Mouse (Mus musculus) MEL (cell line): ENCODE data around the gene Fkbp2. TPM values are rescaled to one million over a fixed set of nuclear protein-coding genes. Genes with fewer than 3 reads are reported as not detected.

Source experiments
- DNase-seq: peaks from one replicate; pipeline ENCODE4 v3.0.0; 2011; ENCODE audit warnings: low read depth, low spot score
- H3K27ac ChIP-seq: 2 replicates; pipeline ENCODE4 v1.5.1; 2012; ENCODE audit warnings: low read depth, mild to moderate bottlenecking, control low read depth, low read length, moderate library complexity; ENCODE audit not compliant: control insufficient read depth
- H3K27me3 ChIP-seq, 2 experiments: fragments of 150-350 bp in 1 of 2; sonication (generic) in 1 of 2; 2 replicates each; pipeline ENCODE4 v1.6.1; 2012; ENCODE audit warnings: low read length in 2 of 2, mild to moderate bottlenecking in 2 of 2, improper control_type of control experiment in 1 of 2, moderate library complexity in 1 of 2; ENCODE audit not compliant: insufficient read depth in 2 of 2, control insufficient read depth in 1 of 2
- H3K36me3 ChIP-seq, 2 experiments: 2 replicates each; pipeline ENCODE4 v1.6.1; 2012 to 2014; ENCODE audit warnings: low read length in 2 of 2, improper control_type of control experiment in 1 of 2, inconsistent platforms in 1 of 2, mild to moderate bottlenecking in 1 of 2; ENCODE audit not compliant: insufficient read depth in 2 of 2, control insufficient read depth in 1 of 2
- H3K4me1 ChIP-seq, 2 experiments: fragments of 150-350 bp in 1 of 2; sonication (generic) in 1 of 2; 2 replicates each; pipeline ENCODE4 v1.6.1; 2012; ENCODE audit warnings: low read length in 2 of 2, improper control_type of control experiment in 1 of 2, mild to moderate bottlenecking in 1 of 2; ENCODE audit not compliant: insufficient read depth in 2 of 2, control insufficient read depth in 1 of 2
- H3K4me3 ChIP-seq, 2 experiments: fragments of 150-350 bp in 1 of 2; sonication (generic) in 1 of 2; 2 replicates each; pipeline ENCODE4 v1.5.1; 2012; ENCODE audit warnings: low read depth in 2 of 2, low read length in 2 of 2, mild to moderate bottlenecking in 2 of 2, moderate library complexity in 2 of 2, control low read depth in 1 of 2, improper control_type of control experiment in 1 of 2; ENCODE audit not compliant: control insufficient read depth in 1 of 2, insufficient read depth in 1 of 2
- H3K79me2 ChIP-seq: 2 replicates; pipeline ENCODE4 v1.6.1; 2012; ENCODE audit warnings: mild to moderate bottlenecking, low read length, moderate library complexity; ENCODE audit not compliant: control insufficient read depth, poor library complexity, insufficient read depth
- H3K9ac ChIP-seq: 2 replicates; pipeline ENCODE4 v1.6.1; 2012; ENCODE audit warnings: low read depth, mild to moderate bottlenecking, control low read depth, low read length, moderate library complexity; ENCODE audit not compliant: control insufficient read depth, poor library complexity, severe bottlenecking
- H3K9me3 ChIP-seq: fragments of 150-350 bp; sonication (generic); replicated peaks from 2 replicates; pipeline ENCODE4 v1.6.1; 2012; ENCODE audit warnings: mild to moderate bottlenecking, low read length, improper control_type of control experiment, moderate library complexity; ENCODE audit not compliant: insufficient read depth
- CHD1 ChIP-seq: IDR thresholded peaks from 2 replicates; pipeline ENCODE4 v1.6.1; 2012; ENCODE audit warnings: low read depth, mild to moderate bottlenecking, inconsistent platforms, low read length, improper control_type of control experiment
- CTCF ChIP-seq, 3 experiments: IDR thresholded peaks in 2 of 3; conservative IDR thresholded peaks in 1 of 3; 2 replicates each; pipeline ENCODE4 v1.5.1; 2011 to 2012; ENCODE audit warnings: low read length in 3 of 3, low read depth in 2 of 3, mild to moderate bottlenecking in 2 of 3, improper control_type of control experiment in 1 of 3, inconsistent platforms in 1 of 3, mixed read lengths in 1 of 3, moderate library complexity in 1 of 3; ENCODE audit not compliant: control insufficient read depth in 1 of 3, insufficient read depth in 1 of 3, poor library complexity in 1 of 3, severe bottlenecking in 1 of 3
- E2F4 ChIP-seq: IDR thresholded peaks from 2 replicates; pipeline ENCODE4 v1.6.1; 2011; ENCODE audit warnings: low read depth, low read length, improper control_type of control experiment, borderline replicate concordance
- ETS1 ChIP-seq: IDR thresholded peaks from 2 replicates; pipeline ENCODE4 v1.6.1; 2012; ENCODE audit warnings: low read depth, mild to moderate bottlenecking, inconsistent platforms, low read length, improper control_type of control experiment, moderate library complexity
- GATA1 ChIP-seq: IDR thresholded peaks from 2 replicates; pipeline ENCODE4 v1.6.1; 2011; ENCODE audit warnings: low read depth, low read length, improper control_type of control experiment
- HCFC1 ChIP-seq: IDR thresholded peaks from 2 replicates; pipeline ENCODE4 v1.6.1; 2012; ENCODE audit warnings: low read depth, mild to moderate bottlenecking, inconsistent platforms, low read length, improper control_type of control experiment, moderate library complexity
- MAZ ChIP-seq: IDR thresholded peaks from 2 replicates; pipeline ENCODE4 v1.6.1; 2012; ENCODE audit warnings: low read depth, mild to moderate bottlenecking, inconsistent platforms, low read length, improper control_type of control experiment
- MXI1 ChIP-seq: IDR thresholded peaks from 2 replicates; pipeline ENCODE4 v1.6.1; 2011; ENCODE audit warnings: mild to moderate bottlenecking, low read depth, low read length, improper control_type of control experiment
- MYC ChIP-seq: IDR thresholded peaks from 2 replicates; pipeline ENCODE4 v1.6.1; 2011; ENCODE audit warnings: low read depth, mild to moderate bottlenecking, low read length, improper control_type of control experiment, moderate library complexity
- POLR2A ChIP-seq, 2 experiments: IDR thresholded peaks; 2 replicates each; pipeline ENCODE4 v1.6.1; 2011 to 2012; ENCODE audit warnings: low read length in 2 of 2, mild to moderate bottlenecking in 2 of 2, control low read depth in 1 of 2, improper control_type of control experiment in 1 of 2, low read depth in 1 of 2, moderate library complexity in 1 of 2; ENCODE audit not compliant: control insufficient read depth in 1 of 2, insufficient read depth in 1 of 2, poor library complexity in 1 of 2
- RCOR1 ChIP-seq: IDR thresholded peaks from 2 replicates; pipeline ENCODE4 v1.6.1; 2012; ENCODE audit warnings: low read depth, mild to moderate bottlenecking, inconsistent platforms, low read length, improper control_type of control experiment
- SIN3A ChIP-seq: IDR thresholded peaks from 2 replicates; pipeline ENCODE4 v1.6.1; 2012; ENCODE audit warnings: low read length, improper control_type of control experiment, inconsistent platforms
- TCF12 ChIP-seq: IDR thresholded peaks from 2 replicates; pipeline ENCODE4 v1.6.1; 2014; ENCODE audit warnings: low read depth, mild to moderate bottlenecking, inconsistent platforms, low read length, improper control_type of control experiment, moderate library complexity
- USF2 ChIP-seq, 2 experiments: IDR thresholded peaks; 2 replicates each; pipeline ENCODE4 v1.6.1; 2011 to 2012; ENCODE audit warnings: improper control_type of control experiment in 2 of 2, low read length in 2 of 2, borderline replicate concordance in 1 of 2, inconsistent platforms in 1 of 2, low read depth in 1 of 2, mild to moderate bottlenecking in 1 of 2; ENCODE audit not compliant: insufficient read depth in 1 of 2
- ZC3H11A ChIP-seq: IDR thresholded peaks from 2 replicates; pipeline ENCODE4 v1.6.1; 2012; ENCODE audit warnings: low read depth, mild to moderate bottlenecking, inconsistent platforms, low read length, improper control_type of control experiment
- ZKSCAN1 ChIP-seq: IDR thresholded peaks from 2 replicates; pipeline ENCODE4 v1.6.1; 2012; ENCODE audit warnings: low read depth, mild to moderate bottlenecking, inconsistent platforms, low read length, improper control_type of control experiment, moderate library complexity
- ZNF384 ChIP-seq: IDR thresholded peaks from 2 replicates; pipeline ENCODE4 v1.6.1; 2012; ENCODE audit warnings: low read depth, mild to moderate bottlenecking, inconsistent platforms, low read length, improper control_type of control experiment
- polyA plus RNA-seq, 2 experiments: library from polyadenylated mRNA; stranded (reverse) in 1 of 2; unstranded in 1 of 2; fragments of >175 nt in 1 of 2; fragments of >200 nt in 1 of 2; gene quantifications; 2 replicates each; pipeline versions ENCODE4 v1.2.1 to v1.2.4; 2012; ENCODE audit warnings: low replicate concordance in 2 of 2, low read depth in 1 of 2; ENCODE audit not compliant: insufficient read length in 2 of 2, insufficient read depth in 1 of 2, missing spikeins in 1 of 2
- total RNA-seq: library from RNA; depleted of rRNA; stranded (reverse); fragments of 300-350 nt; gene quantifications from 2 replicates; pipeline ENCODE4 v1.2.3, GENCODE M21; 2012

Fkbp2 gene
- total and polyA plus RNA-seq, 3 experiments = 53.9 to 167 TPM; not detected in 1

- H3K36me3 ChIP-seq = peaks cover 15 to 19% of the 10 kb centered on the region in 2 experiments
- TF ChIP-seq MXI1 = no peak
- no peak for TF ChIP-seq ZKSCAN1
- TF ChIP-seq USF2 (IDR thresholded peaks at IDR 0.05; ENCODE audit: borderline replicate concordance in 1 of 2, insufficient read depth in 1 of 2, low read depth in 1 of 2, low read length in 2 of 2) = no peak
- no peak for TF ChIP-seq TCF12
- no peak for TF ChIP-seq ZC3H11A
- TF ChIP-seq MYC = no peak
- TF ChIP-seq ETS1 = no peak
- TF ChIP-seq CTCF (IDR thresholded peaks at IDR 0.05 in 2 of 3, conservative IDR thresholded peaks at IDR 0.05 in 1 of 3; ENCODE audit: control insufficient read depth in 1 of 3, insufficient read depth in 1 of 3, low read depth in 2 of 3, low read length in 3 of 3, poor library complexity in 1 of 3, severe bottlenecking in 1 of 3) = no peak
- TF ChIP-seq RCOR1 = no peak
- TF ChIP-seq GATA1 = no peak
- no peak overlapping the region for H3K27ac ChIP-seq
- no peak overlapping the region for H3K4me3 ChIP-seq
- no peak for DNase-seq
- no peak overlapping the region for H3K9ac ChIP-seq
- no peaks in the 10 kb centered on the region for H3K27me3 ChIP-seq
- H3K4me1 ChIP-seq = peaks cover 4 to 16% of the 10 kb centered on the region in 2 experiments
- H3K79me2 ChIP-seq = peaks cover 24% of the 10 kb centered on the region
- H3K9me3 ChIP-seq = no peaks in the 10 kb centered on the region
Observed at GRCm38 (mm10) chr19:7013984-7014383, 33.7 kb upstream of the Fkbp2 start.

GRCm38 (mm10) chr19:7012426-7012825 is 32.1 kb upstream of the Fkbp2 start:
- no peaks in the 10 kb centered on the region for H3K9me3 ChIP-seq
- H3K27me3 ChIP-seq = no peaks in the 10 kb centered on the region
- no peak overlapping the region for H3K4me3 ChIP-seq
- H3K79me2 ChIP-seq = peaks cover 14% of the 10 kb centered on the region
- peaks cover 14 to 15% of the 10 kb centered on the region in 2 experiments for H3K36me3 ChIP-seq
- no peak overlapping the region for H3K9ac ChIP-seq
- no peak overlapping the region for H3K27ac ChIP-seq
- H3K4me1 ChIP-seq = peaks cover 3 to 11% of the 10 kb centered on the region in 2 experiments
- DNase-seq = no peak
- TF ChIP-seq ZNF384 (no peak), HCFC1 (no peak), ZC3H11A (no peak), CHD1 (no peak), GATA1 (no peak), POLR2A (IDR thresholded peaks at IDR 0.05; ENCODE audit: control insufficient read depth in 1 of 2, insufficient read depth in 1 of 2, low read depth in 1 of 2, low read length in 2 of 2, poor library complexity in 1 of 2) (no peak), MAZ (no peak), SIN3A (no peak), E2F4 (no peak)
